Mouse (Mus musculus) erythroblast, embryonic 14.5 days (primary cell): Measurements from ENCODE around the gene Wipi1.

ENCODE experiments used
- GATA1 ChIP-seq: IDR thresholded peaks from 2 replicates; pipeline ENCODE4 v1.6.1; 2012; ENCODE audit warnings: low read length, inconsistent platforms, mixed read lengths
- TAL1 ChIP-seq: IDR thresholded peaks from 3 replicates; pipeline ENCODE4 v1.6.1; 2012; ENCODE audit warnings: low read length, inconsistent platforms, mixed read lengths

DNA sequence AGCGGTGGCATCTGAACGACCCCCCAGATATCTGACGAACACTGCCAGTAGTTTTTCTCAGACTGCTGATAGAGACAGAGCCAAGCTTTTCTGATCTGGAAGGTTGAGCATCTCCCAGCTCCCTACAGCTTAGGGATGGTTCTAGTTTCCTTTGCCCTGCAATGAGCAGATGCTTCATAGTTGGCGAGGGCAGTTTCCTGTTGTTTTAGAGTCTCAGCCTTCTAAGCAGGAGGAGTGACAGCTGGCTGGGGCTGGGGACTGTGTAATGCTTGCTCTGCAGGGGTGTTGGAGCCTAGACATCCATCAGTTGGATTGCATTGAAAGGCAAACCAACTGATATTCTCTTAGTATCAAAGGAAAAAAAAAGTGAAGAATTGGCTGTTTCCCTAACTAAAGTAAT is 81.7 kb downstream of the Wipi1 start:
- TF ChIP-seq TAL1 (no peak), GATA1 (no peak)
